Mouse (Mus musculus): ENCODE data around the gene Gm49325.

DNA sequence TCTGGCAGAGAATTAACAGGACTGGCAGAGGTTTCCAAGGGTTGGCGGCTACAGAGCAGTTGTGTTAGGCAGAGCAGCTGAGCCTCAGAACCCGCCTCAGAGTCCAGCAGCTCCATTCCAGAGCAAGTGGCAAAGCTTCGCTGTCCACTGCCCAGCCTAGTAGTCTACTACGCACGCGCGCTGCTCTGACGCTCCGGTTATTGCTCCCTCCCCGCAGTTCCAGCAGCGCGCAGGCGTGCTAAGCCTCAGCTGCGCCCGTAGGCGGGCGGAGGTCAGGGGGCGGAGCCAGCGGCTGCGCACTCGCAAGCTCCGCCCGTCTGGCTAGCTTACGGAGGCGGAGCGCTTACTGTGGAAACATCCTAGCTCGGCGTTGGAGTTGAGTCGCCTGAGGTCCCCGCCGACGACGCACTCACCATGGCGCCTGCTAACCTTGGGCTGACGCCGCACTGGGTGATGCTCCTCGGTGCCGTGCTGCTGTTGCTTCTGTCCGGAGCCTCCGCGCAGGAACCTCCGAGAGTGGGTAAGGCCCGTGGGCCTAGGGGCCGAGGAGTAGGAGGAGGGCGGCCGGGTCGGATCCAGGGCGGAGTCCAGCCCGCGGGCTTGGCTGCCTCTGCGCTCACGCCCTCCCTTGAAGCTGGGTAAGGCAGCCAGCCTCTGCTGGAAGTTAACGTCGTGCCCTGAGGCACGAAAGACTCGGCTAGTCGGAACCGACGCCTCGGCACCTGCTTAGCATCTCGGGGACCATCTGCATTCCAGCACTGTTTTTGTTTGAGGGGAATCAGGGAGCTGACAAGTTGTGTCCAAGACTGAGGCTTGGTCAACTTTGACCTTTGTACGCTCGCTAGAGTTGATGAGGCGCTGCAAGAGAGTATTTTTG is 24.4 kb upstream of the Gm49325 start, which contains the start of gene Pttg1ip:
- TF ChIP-seq CTCF (IDR thresholded peaks at IDR 0.05; ENCODE audit: low read depth), result no peak
- TF ChIP-seq EP300 (IDR thresholded peaks at IDR 0.05; ENCODE audit: low read depth), result no peak
